Mouse (Mus musculus): ENCODE measurements at regions not wholly inside any gene's neighbourhood (a gene's known extent, or its start where the extent isn't known, plus 50 kb on each side); places are given as distances from the start of the nearest gene placed in this dataset.
"Not testable (repeated sequence)": the region's sequence is repeated elsewhere in the genome, so short reads cannot be mapped to it uniquely, and the experiment has no call there.

DNA sequence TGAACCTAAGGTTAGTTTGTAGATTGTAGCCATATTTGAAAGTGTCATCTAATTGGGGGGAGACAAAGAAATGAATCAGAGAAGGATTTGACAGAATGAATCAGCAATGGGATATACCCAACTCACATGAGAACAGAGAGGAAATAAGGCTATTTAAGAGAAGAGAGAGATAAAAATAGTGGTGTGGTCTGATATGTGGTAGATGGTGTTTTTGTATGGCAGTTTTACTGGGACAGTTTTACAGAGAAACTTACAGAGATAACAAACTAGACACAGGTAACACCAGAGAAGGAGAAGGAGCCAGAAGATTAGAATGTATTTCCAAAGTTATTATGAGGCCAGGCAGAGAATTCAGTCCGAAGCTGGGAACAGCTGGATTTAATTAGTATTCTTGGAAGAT, 240.3 kb upstream of the Nrxn1 start:
- TF ChIP-seq POLR2A (IDR thresholded peaks at IDR 0.05; ENCODE audit: borderline replicate concordance, insufficient read depth, low read length) (no peak), CTCF (IDR thresholded peaks at IDR 0.05; ENCODE audit: borderline replicate concordance, insufficient read depth, low read depth, low read length) (no peak)
- Histone ChIP-seq H3K4me1 (ENCODE audit: control insufficient read depth, insufficient read depth, low read length) (no peaks in the 10 kb centered on the region), H3K27me3 (ENCODE audit: control insufficient read depth, insufficient read depth, low read length) (no peaks in the 10 kb centered on the region), H3K27ac (ENCODE audit: insufficient read depth, low read length) (no peak overlapping the region), H3K4me3 (replicated peaks; ENCODE audit: insufficient read depth, low read depth, low read length) (no peak overlapping the region)
- 79% methylated on average over 1 of the region's 1 CpGs for WGBS
- DNase-seq, result no peak

DNA sequence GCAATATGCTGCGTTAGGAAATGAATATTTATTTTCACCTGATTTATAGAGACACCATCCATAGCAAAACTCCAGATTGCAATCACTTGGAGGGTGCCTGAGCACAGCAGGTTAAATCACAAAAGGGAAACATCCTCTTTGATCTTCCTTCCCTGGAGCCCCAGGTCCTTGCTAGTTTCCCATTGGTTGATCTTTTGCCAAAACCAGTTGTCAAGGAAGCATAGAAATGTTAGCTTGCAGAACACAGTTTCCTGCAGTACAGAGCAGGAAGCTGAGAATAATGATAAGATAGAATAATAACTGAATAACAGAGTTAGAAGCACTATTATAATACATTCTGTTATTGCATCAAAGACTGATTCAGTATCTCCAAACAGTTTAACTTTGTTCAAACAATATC, 231.5 kb upstream of the Nrxn1 start:
- 28% methylated on average over 1 of the region's 1 CpGs for WGBS
- no peak overlapping the region for H3K27ac ChIP-seq (ENCODE audit: insufficient read depth, low read length)
- no peaks in the 10 kb centered on the region for H3K27me3 ChIP-seq (ENCODE audit: control insufficient read depth, insufficient read depth, low read length)
- no peak for DNase-seq
- no peaks in the 10 kb centered on the region for H3K4me1 ChIP-seq (ENCODE audit: control insufficient read depth, insufficient read depth, low read length)
- no peak overlapping the region for H3K4me3 ChIP-seq (replicated peaks; ENCODE audit: insufficient read depth, low read depth, low read length)
- TF ChIP-seq CTCF (IDR thresholded peaks at IDR 0.05; ENCODE audit: borderline replicate concordance, insufficient read depth, low read depth, low read length) (no peak), POLR2A (IDR thresholded peaks at IDR 0.05; ENCODE audit: borderline replicate concordance, insufficient read depth, low read length) (no peak)

- no peak overlapping the region for H3K4me3 ChIP-seq (replicated peaks; ENCODE audit: insufficient read depth, low read depth, low read length)
- DNase-seq, result no peak
- TF ChIP-seq POLR2A (IDR thresholded peaks at IDR 0.05; ENCODE audit: borderline replicate concordance, insufficient read depth, low read length) (no peak), CTCF (IDR thresholded peaks at IDR 0.05; ENCODE audit: borderline replicate concordance, insufficient read depth, low read depth, low read length) (no peak)
- H3K27ac ChIP-seq (ENCODE audit: insufficient read depth, low read length), result no peak overlapping the region
- H3K4me1 ChIP-seq (ENCODE audit: control insufficient read depth, insufficient read depth, low read length), result no peaks in the 10 kb centered on the region
- no peaks in the 10 kb centered on the region for H3K27me3 ChIP-seq (ENCODE audit: control insufficient read depth, insufficient read depth, low read length)
Measured at GRCm38 (mm10) chr17:91286875-91287274, 194.0 kb upstream of the Nrxn1 start.

GRCm38 (mm10) chr17:91274378-91274777, 181.5 kb upstream of the Nrxn1 start:
- no peak for TF ChIP-seq POLR2A (IDR thresholded peaks at IDR 0.05; ENCODE audit: borderline replicate concordance, insufficient read depth, low read length)
- TF ChIP-seq CTCF (IDR thresholded peaks at IDR 0.05; ENCODE audit: borderline replicate concordance, insufficient read depth, low read depth, low read length), result no peak

DNA sequence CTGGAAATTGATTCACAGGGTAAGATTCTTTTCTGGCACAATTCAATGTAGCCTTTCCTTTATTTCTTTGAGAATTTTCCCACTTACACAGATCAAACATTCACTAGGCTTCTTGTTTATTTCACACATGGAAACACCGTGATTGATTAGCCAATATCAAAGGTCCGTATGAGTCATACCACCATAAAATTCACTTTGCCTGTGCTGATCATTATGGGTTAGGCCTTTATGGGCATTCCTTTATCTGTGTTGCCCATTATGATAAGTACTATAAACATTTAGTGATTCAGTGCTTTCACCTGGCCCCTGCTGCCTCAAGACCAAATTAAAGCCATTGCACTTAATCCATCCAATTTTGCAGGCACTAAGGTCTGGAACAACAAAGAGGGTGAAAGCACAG, 145.8 kb upstream of the Nrxn1 start:
- WGBS, result 96% methylated on average over 2 of the region's 2 CpGs
- Histone ChIP-seq H3K27ac (ENCODE audit: insufficient read depth, low read length) (no peak overlapping the region), H3K27me3 (ENCODE audit: control insufficient read depth, insufficient read depth, low read length) (no peaks in the 10 kb centered on the region), H3K4me1 (ENCODE audit: control insufficient read depth, insufficient read depth, low read length) (no peaks in the 10 kb centered on the region), H3K4me3 (replicated peaks; ENCODE audit: insufficient read depth, low read depth, low read length) (no peak overlapping the region)
- DNase-seq, result no peak
- no peak for TF ChIP-seq POLR2A (IDR thresholded peaks at IDR 0.05; ENCODE audit: borderline replicate concordance, insufficient read depth, low read length)
- no peak for TF ChIP-seq CTCF (IDR thresholded peaks at IDR 0.05; ENCODE audit: borderline replicate concordance, insufficient read depth, low read depth, low read length)

More at GRCm38 (mm10) chr17:91274378-91274777, 181.5 kb upstream of the Nrxn1 start:
- DNase-seq, result no peak
- Histone ChIP-seq H3K27me3 (ENCODE audit: control insufficient read depth, insufficient read depth, low read length) (no peaks in the 10 kb centered on the region), H3K4me3 (replicated peaks; ENCODE audit: insufficient read depth, low read depth, low read length) (no peak overlapping the region), H3K27ac (ENCODE audit: insufficient read depth, low read length) (no peak overlapping the region), H3K4me1 (ENCODE audit: control insufficient read depth, insufficient read depth, low read length) (no peaks in the 10 kb centered on the region)
- WGBS, result 86% methylated on average over 1 of the region's 1 CpGs

GRCm38 (mm10) chr17:91236653-91237052, 143.8 kb upstream of the Nrxn1 start:
- H3K27me3 ChIP-seq (ENCODE audit: control insufficient read depth, insufficient read depth, low read length); H3K27ac ChIP-seq (ENCODE audit: insufficient read depth, low read length); H3K4me3 ChIP-seq (replicated peaks; ENCODE audit: insufficient read depth, low read depth, low read length); DNase-seq; H3K4me1 ChIP-seq (ENCODE audit: control insufficient read depth, insufficient read depth, low read length): not testable (repeated sequence)
- WGBS, result 98% methylated on average over 14 of the region's 14 CpGs

- H3K4me1 ChIP-seq (ENCODE audit: control insufficient read depth, insufficient read depth, low read length), result no peaks in the 10 kb centered on the region
- no peak for TF ChIP-seq CTCF (IDR thresholded peaks at IDR 0.05; ENCODE audit: borderline replicate concordance, insufficient read depth, low read depth, low read length)
- no peak for TF ChIP-seq POLR2A (IDR thresholded peaks at IDR 0.05; ENCODE audit: borderline replicate concordance, insufficient read depth, low read length)
- H3K27me3 ChIP-seq (ENCODE audit: control insufficient read depth, insufficient read depth, low read length), result no peaks in the 10 kb centered on the region
- no peak overlapping the region for H3K4me3 ChIP-seq (replicated peaks; ENCODE audit: insufficient read depth, low read depth, low read length)
- H3K27ac ChIP-seq (ENCODE audit: insufficient read depth, low read length), result no peak overlapping the region
- WGBS, result 78% methylated on average over 5 of the region's 5 CpGs
- DNase-seq, result no peak
Measured at GRCm38 (mm10) chr17:91226378-91226777, 133.5 kb upstream of the Nrxn1 start.

DNA sequence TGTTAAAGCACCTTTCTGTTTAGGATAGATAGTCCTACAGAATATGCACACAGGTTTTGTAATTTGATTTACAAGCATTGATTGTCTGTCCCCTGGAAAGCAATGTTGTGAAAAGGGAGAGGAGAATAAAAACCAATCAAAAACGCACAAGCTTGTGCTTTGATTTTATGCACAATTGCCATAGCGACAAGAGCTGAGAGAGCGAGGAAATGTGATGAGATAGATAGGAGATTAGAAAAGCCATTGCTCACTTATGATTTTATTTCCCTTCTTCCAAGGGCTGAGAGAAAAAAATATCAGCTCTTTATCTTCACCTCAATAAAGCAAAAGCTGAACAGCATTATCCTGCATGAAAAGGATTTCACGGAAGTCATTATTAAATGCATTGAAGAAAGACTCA, 133.0 kb upstream of the Nrxn1 start:
- TF ChIP-seq CTCF (IDR thresholded peaks at IDR 0.05; ENCODE audit: borderline replicate concordance, insufficient read depth, low read depth, low read length) (no peak), POLR2A (IDR thresholded peaks at IDR 0.05; ENCODE audit: borderline replicate concordance, insufficient read depth, low read length) (no peak)
- WGBS, result 73% methylated on average over 4 of the region's 4 CpGs
- Histone ChIP-seq H3K27ac (ENCODE audit: insufficient read depth, low read length) (no peak overlapping the region), H3K4me3 (replicated peaks; ENCODE audit: insufficient read depth, low read depth, low read length) (no peak overlapping the region), H3K27me3 (ENCODE audit: control insufficient read depth, insufficient read depth, low read length) (no peaks in the 10 kb centered on the region), H3K4me1 (ENCODE audit: control insufficient read depth, insufficient read depth, low read length) (no peaks in the 10 kb centered on the region)
- no peak for DNase-seq

GRCm38 (mm10) chr17:91216429-91216828, 123.6 kb upstream of the Nrxn1 start:
- Histone ChIP-seq H3K4me3 (replicated peaks; ENCODE audit: insufficient read depth, low read depth, low read length) (no peak overlapping the region), H3K4me1 (ENCODE audit: control insufficient read depth, insufficient read depth, low read length) (no peaks in the 10 kb centered on the region), H3K27ac (ENCODE audit: insufficient read depth, low read length) (no peak overlapping the region), H3K27me3 (ENCODE audit: control insufficient read depth, insufficient read depth, low read length) (no peaks in the 10 kb centered on the region)
- TF ChIP-seq CTCF (IDR thresholded peaks at IDR 0.05; ENCODE audit: borderline replicate concordance, insufficient read depth, low read depth, low read length), result no peak
- TF ChIP-seq POLR2A (IDR thresholded peaks at IDR 0.05; ENCODE audit: borderline replicate concordance, insufficient read depth, low read length), result no peak
- no peak for DNase-seq

Measured in cerebellum, adult 2 months (tissue).